Mouse (Mus musculus): Measurements from ENCODE around the gene Spryd4. TPM values are rescaled to one million over a fixed set of nuclear protein-coding genes. Genes with fewer than 3 reads are reported as not detected.
"Not testable (repeated sequence)": the region's sequence is repeated elsewhere in the genome, so short reads cannot be mapped to it uniquely, and the experiment has no call there.

Gene Spryd4
- 19.1 and 19.8 TPM in 2 replicates for polyA plus RNA-seq (2015; fragmentation: Nextera tagmentation; extraction: Ambion mirVana)

DNA sequence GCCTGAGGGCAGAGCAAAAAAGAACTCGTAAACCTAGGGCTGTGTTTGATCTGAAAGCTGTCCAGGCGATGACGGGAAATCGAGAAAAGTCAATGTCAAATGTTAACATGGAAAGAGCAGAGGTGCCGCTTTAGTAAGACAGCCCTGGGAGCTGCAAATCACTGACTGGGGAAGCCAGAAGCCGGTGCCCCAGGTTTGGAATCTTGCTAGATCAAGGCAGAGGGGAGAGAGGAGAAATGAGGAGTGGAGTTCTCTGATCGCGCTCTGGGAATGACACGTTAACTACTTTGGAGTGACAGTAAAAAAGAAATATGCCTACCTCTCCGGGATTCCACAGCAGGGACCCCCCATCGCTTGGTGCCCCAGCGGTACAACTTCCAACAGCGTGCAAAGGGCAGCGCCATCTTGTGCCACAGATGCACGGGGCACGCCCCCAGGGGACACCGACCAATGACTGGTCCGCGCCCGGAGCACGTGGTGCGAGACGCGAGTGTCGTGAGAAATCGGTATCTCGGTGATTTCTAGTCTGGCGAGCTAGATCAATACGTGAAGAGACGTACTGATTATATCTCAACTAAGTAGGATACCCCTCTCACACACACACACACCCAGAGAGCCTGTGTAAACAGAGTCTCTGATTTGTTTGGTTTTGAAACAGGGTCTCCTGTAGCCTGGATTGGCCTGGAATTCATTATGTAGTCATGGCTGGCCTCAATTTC is at the start of gene Spryd4:
Gene Spryd4, minus strand, starts transcription at position 418 of the 719 bp plus-strand sequence.
- under 1% methylated on average over 30 of the region's 30 CpGs for WGBS
- H3K4me2 ChIP-seq (replicated peaks): peak within 1 kb of the TSS; percentile 76
- H3K4me1 ChIP-seq: peaks cover 18% of the 10 kb centered on the region
- peak; percentile 98 for ATAC-seq (replicated peaks)
- H3K27me3 ChIP-seq: peaks cover 3% of the 10 kb centered on the region; the same call in 1 of the 2 replicates
- H3K9me3 ChIP-seq: no peaks in the 10 kb centered on the region
- H3K9ac ChIP-seq (replicated peaks): peak within 1 kb of the TSS; percentile 55
- H3K4me3 ChIP-seq: peak within 1 kb of the TSS; percentile 59
- H3K27ac ChIP-seq (replicated peaks): peak within 1 kb of the TSS; percentile 65; the same call in 1 of the 2 replicates
- H3K36me3 ChIP-seq: no peaks in the 10 kb centered on the region

DNA sequence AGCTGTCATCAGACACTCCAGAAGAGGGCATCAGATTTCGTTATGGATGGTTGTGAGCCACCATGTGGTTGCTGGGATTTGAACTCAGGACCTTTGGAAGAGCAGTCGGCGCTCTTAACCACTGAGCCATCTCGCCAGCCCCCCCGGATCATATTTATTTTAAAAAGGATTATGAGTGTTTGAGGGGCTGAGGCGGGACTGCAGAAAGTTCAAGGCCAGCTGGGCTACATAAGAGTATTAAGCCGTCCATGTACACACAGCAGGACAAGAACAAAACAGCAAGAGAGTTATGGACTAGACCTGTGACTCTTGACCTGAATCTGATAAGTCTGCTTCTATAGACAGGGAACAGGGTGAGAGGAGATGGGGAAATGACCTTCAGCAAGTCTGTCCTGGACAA is 48.8 kb upstream of the Spryd4 start:
- not testable (repeated sequence) for H3K9me3 ChIP-seq; H3K4me3 ChIP-seq; H3K4me1 ChIP-seq; ATAC-seq (replicated peaks); H3K27ac ChIP-seq (replicated peaks); H3K4me2 ChIP-seq (replicated peaks); H3K9ac ChIP-seq (replicated peaks); H3K27me3 ChIP-seq; H3K36me3 ChIP-seq
- WGBS: 94% methylated on average over 7 of the region's 7 CpGs

DNA sequence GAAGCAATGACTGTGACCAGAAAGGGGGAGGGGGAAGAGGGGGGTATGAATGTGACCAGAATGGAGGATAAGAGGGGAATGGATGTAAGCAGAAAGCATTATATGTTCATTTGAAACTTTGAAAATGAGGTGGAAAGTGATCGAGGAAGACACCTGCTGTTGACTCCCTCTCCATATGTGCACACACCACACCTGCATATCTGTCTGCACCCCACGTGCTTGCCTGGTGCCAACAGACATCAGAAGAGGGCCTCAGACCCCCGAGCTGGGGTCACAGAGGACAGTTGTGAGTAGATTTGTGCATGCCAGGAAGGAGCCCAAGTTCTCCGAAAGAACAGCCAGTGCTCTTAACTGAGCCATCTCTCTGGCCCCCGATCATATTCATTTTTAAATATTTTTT is 48.3 kb upstream of the Spryd4 start:
- H3K4me3 ChIP-seq: no peak overlapping the region
- no peaks in the 10 kb centered on the region for H3K4me1 ChIP-seq
- H3K27me3 ChIP-seq: no peaks in the 10 kb centered on the region
- no peak overlapping the region for H3K9ac ChIP-seq (replicated peaks)
- H3K4me2 ChIP-seq (replicated peaks): no peak overlapping the region
- WGBS: 93% methylated on average over 5 of the region's 5 CpGs
- no peak for ATAC-seq (replicated peaks)
- no peak overlapping the region for H3K27ac ChIP-seq (replicated peaks)
- H3K36me3 ChIP-seq: no peaks in the 10 kb centered on the region
- H3K9me3 ChIP-seq: no peaks in the 10 kb centered on the region

DNA sequence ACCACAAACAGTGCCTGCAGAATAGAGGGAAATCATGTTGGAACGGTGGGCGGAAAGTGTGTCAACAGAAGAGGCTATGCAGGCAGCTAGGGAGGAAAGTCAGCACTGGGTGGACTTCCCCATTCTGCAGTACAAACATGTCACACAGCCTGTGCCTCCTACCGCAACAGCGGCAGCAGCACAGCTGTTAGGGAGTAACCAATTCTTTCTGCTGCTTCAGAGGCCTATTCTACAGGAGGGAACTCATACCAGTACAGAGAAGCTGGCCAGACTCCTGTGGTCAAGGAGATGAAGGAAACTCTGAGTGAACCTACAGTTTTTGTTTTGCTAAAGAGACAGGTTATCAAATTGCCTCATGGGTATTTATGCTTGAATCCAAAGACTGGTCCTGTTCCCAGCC is 47.3 kb upstream of the Spryd4 start:
- Histone ChIP-seq H3K9ac (replicated peaks) (no peak overlapping the region), H3K4me2 (replicated peaks) (no peak overlapping the region), H3K36me3 (no peaks in the 10 kb centered on the region), H3K4me3 (no peak overlapping the region), H3K27ac (replicated peaks) (no peak overlapping the region), H3K27me3 (no peaks in the 10 kb centered on the region), H3K4me1 (no peaks in the 10 kb centered on the region), H3K9me3 (no peaks in the 10 kb centered on the region)
- no peak for ATAC-seq (replicated peaks)
- WGBS: 91% methylated on average over 4 of the region's 4 CpGs

DNA sequence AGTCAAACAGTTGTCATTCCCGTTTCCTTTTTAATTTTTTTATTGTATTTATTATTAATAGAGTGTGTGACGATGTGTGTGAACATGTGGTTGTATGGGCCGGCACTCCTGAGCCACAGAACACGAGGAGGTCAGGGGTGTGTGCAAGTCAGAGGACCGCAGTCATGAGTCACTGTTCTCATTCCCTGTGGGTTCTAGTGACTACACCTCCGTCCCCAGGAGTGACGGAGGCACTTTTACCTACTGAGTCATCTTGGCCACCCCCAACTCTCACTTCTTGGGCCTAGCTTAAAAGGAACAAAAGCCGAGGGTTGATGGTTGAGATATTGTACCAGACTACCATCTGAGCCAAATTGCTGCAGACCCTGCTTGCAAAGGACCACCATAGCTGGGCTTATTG is 44.7 kb upstream of the Spryd4 start:
- no peak for ATAC-seq (replicated peaks)
- no peak overlapping the region for H3K27ac ChIP-seq (replicated peaks)
- peaks cover 11% of the 10 kb centered on the region for H3K36me3 ChIP-seq
- H3K4me2 ChIP-seq (replicated peaks): no peak overlapping the region
- H3K9me3 ChIP-seq: no peaks in the 10 kb centered on the region
- no peak overlapping the region for H3K4me3 ChIP-seq
- H3K27me3 ChIP-seq: no peaks in the 10 kb centered on the region
- H3K9ac ChIP-seq (replicated peaks): no peak overlapping the region
- no peaks in the 10 kb centered on the region for H3K4me1 ChIP-seq
- 90% methylated on average over 8 of the region's 8 CpGs for WGBS

DNA sequence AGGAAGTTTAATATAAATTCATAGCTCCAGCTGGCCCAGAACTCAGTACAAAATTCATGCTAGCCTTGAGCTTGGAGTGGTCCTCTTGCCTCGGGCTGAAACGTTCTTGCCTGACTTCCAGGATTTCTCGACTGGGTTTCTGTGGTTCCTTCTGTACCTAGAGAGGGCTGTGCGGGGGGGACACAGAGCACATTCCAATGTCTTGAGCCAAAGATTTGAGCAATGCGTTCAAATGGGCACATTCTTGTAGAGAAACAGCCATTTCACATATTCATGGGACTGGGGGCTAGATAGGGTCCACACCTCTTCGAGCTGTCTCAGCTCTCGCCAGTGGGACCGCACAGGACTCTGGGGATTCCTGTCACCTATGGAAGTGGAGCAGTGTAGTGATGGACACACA is 44.3 kb upstream of the Spryd4 start:
- Histone ChIP-seq H3K27ac (replicated peaks) (no peak overlapping the region), H3K27me3 (no peaks in the 10 kb centered on the region), H3K4me3 (no peak overlapping the region), H3K4me2 (replicated peaks) (no peak overlapping the region), H3K36me3 (peaks cover 12% of the 10 kb centered on the region), H3K9ac (replicated peaks) (no peak overlapping the region), H3K4me1 (no peaks in the 10 kb centered on the region), H3K9me3 (no peaks in the 10 kb centered on the region)
- no peak for ATAC-seq (replicated peaks)
- WGBS: 93% methylated on average over 8 of the region's 8 CpGs

DNA sequence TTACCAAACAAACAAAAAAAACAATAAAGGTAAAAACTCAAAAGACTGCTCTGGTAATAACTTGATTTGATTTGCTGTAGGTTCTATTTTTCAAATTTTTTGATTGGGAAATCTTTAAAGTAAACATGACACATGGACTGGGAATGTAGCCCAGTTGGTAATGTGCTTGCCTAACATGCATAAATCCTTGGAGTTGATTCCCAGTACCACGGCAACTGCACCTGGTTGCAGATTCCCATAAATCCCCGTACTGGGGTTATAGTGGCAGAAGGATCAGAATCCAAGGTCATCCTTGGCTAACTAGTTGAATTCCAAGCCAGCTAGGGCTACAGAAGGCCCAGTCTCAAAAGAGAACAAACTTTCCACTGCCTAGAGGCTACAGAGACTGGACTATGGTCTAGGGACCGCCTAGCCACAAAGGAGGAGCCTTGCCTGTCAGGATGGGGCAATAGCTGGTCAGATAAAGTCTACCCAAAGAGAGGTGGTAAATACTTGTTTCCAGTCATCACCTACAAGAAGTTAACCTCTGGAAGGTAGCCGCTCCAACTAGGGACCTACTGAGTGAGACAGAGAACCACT is 42.2 kb upstream of the Spryd4 start, which contains the start of gene Apon:
Gene Apon, plus strand, starts transcription at position 420 of the 579 bp plus-strand sequence.
- H3K9me3 ChIP-seq: no peaks in the 10 kb centered on the region
- no peak within 1 kb of the TSS for H3K4me3 ChIP-seq
- peaks cover 30% of the 10 kb centered on the region for H3K36me3 ChIP-seq
- H3K4me1 ChIP-seq: no peaks in the 10 kb centered on the region
- no peak within 1 kb of the TSS for H3K27ac ChIP-seq (replicated peaks)
- WGBS: 83% methylated on average over 4 of the region's 4 CpGs
- H3K27me3 ChIP-seq: no peaks in the 10 kb centered on the region
- ATAC-seq (replicated peaks): no peak
- H3K4me2 ChIP-seq (replicated peaks): no peak within 1 kb of the TSS
- H3K9ac ChIP-seq (replicated peaks): no peak within 1 kb of the TSS

DNA sequence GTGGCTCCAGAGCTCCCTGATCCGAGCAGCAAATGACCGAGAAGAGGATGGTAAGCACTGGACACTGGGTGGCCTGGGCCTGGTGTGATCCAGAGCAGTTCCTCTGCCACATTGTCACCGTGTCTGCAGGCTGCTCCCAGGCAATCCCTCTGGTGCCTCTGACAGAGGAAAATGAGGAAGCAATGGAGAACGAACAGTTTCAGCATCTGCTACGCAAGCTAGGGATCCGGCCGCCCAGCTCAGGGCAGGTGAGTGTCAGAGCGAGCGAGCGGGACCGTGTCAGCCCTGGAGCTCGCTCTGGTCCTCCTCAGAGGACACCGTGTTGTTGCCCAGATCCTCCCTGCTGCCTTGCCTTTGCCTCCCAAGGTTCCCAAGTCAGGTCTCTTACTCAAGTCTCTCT is 39.0 kb upstream of the Spryd4 start:
- WGBS: 97% methylated on average over 13 of the region's 13 CpGs
- no peak for ATAC-seq (replicated peaks)
- H3K4me3 ChIP-seq: no peak overlapping the region
- H3K9ac ChIP-seq (replicated peaks): no peak overlapping the region
- H3K4me2 ChIP-seq (replicated peaks): no peak overlapping the region
- H3K9me3 ChIP-seq: no peaks in the 10 kb centered on the region
- no peaks in the 10 kb centered on the region for H3K4me1 ChIP-seq
- peaks cover 50% of the 10 kb centered on the region for H3K36me3 ChIP-seq
- H3K27ac ChIP-seq (replicated peaks): no peak overlapping the region
- H3K27me3 ChIP-seq: no peaks in the 10 kb centered on the region

DNA sequence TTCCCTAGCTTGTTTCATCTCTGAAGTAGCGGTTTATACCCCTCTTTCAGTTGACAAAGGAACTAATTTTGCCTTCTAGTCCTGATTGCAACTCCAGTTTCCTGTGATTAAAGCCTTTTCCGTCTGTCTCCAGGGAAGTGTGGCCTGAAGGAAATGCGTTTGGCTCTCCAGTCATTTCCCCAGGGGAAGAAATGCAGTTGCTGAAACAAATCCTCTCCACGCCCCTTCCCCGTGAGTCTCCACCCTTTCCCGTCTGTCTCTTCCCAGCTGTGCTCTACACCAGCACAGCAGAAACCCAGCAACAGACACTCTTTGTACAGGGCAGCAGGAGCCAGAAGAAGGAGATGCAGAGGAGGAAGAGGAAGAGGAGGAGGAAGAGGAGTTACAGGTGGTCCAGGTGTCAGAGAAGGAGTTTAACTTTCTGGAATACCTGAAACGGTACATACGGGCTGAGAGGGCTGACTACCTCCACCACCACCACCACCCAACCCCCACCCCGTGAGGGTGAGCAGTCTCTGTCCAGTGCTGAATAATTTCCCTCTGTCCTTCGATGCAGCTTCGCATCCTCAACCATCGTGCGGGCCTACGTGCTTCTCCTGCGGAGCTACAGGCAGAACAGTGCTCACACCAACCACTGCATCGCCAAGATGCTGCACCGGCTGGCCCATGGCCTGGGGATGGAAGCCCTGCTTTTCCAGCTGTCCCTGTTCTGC is 35.6 kb upstream of the Spryd4 start:
- no peak overlapping the region for H3K4me2 ChIP-seq (replicated peaks)

DNA sequence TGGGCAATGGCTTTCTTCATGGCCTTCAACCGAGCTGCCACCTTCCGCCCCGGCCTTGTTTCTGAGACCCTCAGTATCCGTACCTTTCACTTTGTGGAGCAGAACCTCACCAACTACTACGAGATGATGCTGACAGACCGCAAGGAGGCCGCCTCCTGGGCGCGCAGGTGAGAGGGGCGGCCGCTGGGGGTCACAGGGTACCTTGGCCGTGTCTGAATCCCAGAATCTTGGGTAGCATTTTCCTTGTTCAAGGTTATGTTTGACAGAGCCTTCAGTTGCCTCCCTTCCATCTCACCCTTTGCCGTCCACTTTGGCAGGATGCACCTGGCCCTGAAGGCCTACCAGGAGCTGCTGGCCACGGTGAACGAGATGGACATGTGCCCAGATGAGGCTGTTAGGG is 32.5 kb upstream of the Spryd4 start:
- Histone ChIP-seq H3K27me3 (no peaks in the 10 kb centered on the region), H3K36me3 (peaks cover 51% of the 10 kb centered on the region), H3K9ac (replicated peaks) (no peak overlapping the region), H3K27ac (replicated peaks) (no peak overlapping the region), H3K4me1 (no peaks in the 10 kb centered on the region), H3K4me3 (no peak overlapping the region), H3K9me3 (no peaks in the 10 kb centered on the region), H3K4me2 (replicated peaks) (no peak overlapping the region)
- 96% methylated on average over 15 of the region's 15 CpGs for WGBS
- ATAC-seq (replicated peaks): no peak

More for the DNA sequence above, 35.6 kb upstream of the Spryd4 start:
- H3K27ac ChIP-seq (replicated peaks): no peak overlapping the region
- H3K9me3 ChIP-seq: no peaks in the 10 kb centered on the region
- no peaks in the 10 kb centered on the region for H3K4me1 ChIP-seq
- H3K36me3 ChIP-seq: peaks cover 62% of the 10 kb centered on the region
- H3K9ac ChIP-seq (replicated peaks): no peak overlapping the region
- 91% methylated on average over 17 of the region's 17 CpGs for WGBS
- no peaks in the 10 kb centered on the region for H3K27me3 ChIP-seq
- H3K4me3 ChIP-seq: no peak overlapping the region
- no peak for ATAC-seq (replicated peaks)

DNA sequence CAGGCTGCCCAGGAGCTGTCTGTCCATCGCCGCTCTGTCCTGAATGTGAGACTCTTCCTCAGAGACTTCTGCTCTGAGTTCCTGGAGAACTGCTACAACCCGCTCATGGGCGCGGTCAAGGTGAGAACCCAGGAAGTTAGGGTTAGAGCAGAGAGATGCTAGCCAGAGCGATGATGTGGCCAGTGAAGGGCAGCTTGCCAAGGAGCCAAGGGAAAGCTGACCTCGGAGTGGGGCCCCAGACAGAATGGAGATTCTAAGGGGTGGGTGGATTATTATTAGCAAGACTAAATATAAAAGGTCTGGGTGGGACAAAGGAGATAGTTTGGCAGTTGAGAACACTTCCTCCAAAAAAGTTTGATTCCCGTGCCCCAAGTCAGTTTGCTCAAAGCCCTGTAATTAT is 31.6 kb upstream of the Spryd4 start:
- Histone ChIP-seq H3K27me3 (no peaks in the 10 kb centered on the region), H3K4me3 (no peak overlapping the region), H3K9me3 (no peaks in the 10 kb centered on the region), H3K4me1 (no peaks in the 10 kb centered on the region), H3K4me2 (replicated peaks) (no peak overlapping the region), H3K36me3 (peaks cover 46% of the 10 kb centered on the region), H3K27ac (replicated peaks) (no peak overlapping the region), H3K9ac (replicated peaks) (no peak overlapping the region)
- ATAC-seq (replicated peaks): no peak
- 94% methylated on average over 8 of the region's 8 CpGs for WGBS

DNA sequence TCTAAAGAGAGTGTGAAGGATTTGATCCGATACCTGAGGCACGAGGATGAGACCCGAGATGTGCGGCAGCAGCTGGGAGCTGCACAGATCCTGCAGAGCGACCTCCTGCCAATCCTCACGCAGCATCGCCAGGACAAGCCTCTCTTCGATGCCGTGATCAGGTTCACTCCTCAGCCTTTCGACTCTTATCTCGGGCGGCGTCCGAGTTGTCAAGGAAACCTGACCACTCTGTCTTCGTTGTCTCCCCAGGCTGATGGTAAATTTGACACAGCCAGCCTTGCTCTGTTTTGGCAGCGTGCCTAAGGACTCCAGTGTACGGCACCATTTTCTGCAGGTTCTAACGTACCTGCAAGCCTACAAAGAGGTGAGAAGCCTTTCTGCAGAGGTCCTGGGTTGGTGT is 28.5 kb upstream of the Spryd4 start:
- WGBS: 92% methylated on average over 18 of the region's 18 CpGs
- H3K27ac ChIP-seq (replicated peaks): no peak overlapping the region
- H3K4me2 ChIP-seq (replicated peaks): no peak overlapping the region
- 0 out of 2 replicates have a peak, but pooled peaks cover 5% of the 10 kb centered on the region for H3K4me1 ChIP-seq
- no peaks in the 10 kb centered on the region for H3K27me3 ChIP-seq
- peaks cover 30% of the 10 kb centered on the region for H3K36me3 ChIP-seq
- ATAC-seq (replicated peaks): no peak
- no peak overlapping the region for H3K9ac ChIP-seq (replicated peaks)
- no peaks in the 10 kb centered on the region for H3K9me3 ChIP-seq
- H3K4me3 ChIP-seq: no peak overlapping the region
